Comparison of ENCODE assay signal across 8 mouse cellular contexts in genomic region chr5:142445709-142446108, GRCm38 (mm10). TPM values are rescaled to one million over a fixed set of nuclear protein-coding genes. Genes with fewer than 3 reads are reported as not detected.
DNase-seq lines count a peak whose midpoint lies in the region; ATAC-seq lines count a peak whose summit lies in the region.

No protein-coding gene starts in this region.

- no peaks in the 10 kb centered on the region for H3K27me3 ChIP-seq in neural tube, embryonic 11.5 days (ENCODE audit: control insufficient read depth, insufficient read depth, low read length)
- H3K27me3 ChIP-seq in liver, embryonic 12.5 days (replicated peaks): no peaks in the 10 kb centered on the region

- no peaks in the 10 kb centered on the region for H3K9me3 ChIP-seq in neural tube, embryonic 11.5 days (ENCODE audit: control insufficient read depth, low read length)
- no peaks in the 10 kb centered on the region for H3K9me3 ChIP-seq in liver, embryonic 12.5 days (replicated peaks)

- H3K4me2 ChIP-seq in neural tube, embryonic 11.5 days (ENCODE audit: low read depth): no peak overlapping the region
- H3K4me2 ChIP-seq in liver, embryonic 12.5 days: no peak overlapping the region

- no peak overlapping the region for H3K4me3 ChIP-seq in neural tube, embryonic 11.5 days (ENCODE audit: low read depth, low read length)
- no peak overlapping the region for H3K4me3 ChIP-seq in liver, embryonic 12.5 days

- 52% methylated on average over 8 of the region's 8 CpGs for WGBS in neural tube, embryonic 11.5 days
- WGBS in liver, embryonic 12.5 days (ENCODE audit: insufficient replicate concordance): 45% methylated on average over 8 of the region's 8 CpGs

- no peak overlapping the region for H3K9ac ChIP-seq in neural tube, embryonic 11.5 days (ENCODE audit: low read length)
- peak overlapping the region; percentile 7; the same call in 1 of the 2 replicates for H3K9ac ChIP-seq in liver, embryonic 12.5 days

- DNase-seq in embryo, embryonic 10 days (ENCODE audit: low spot score): peak; percentile 55
- DNase-seq in embryo, embryonic 10.5 days (ENCODE audit: low spot score): no peak
- no peak for DNase-seq in neural tube, embryonic 11.5 days (ENCODE audit: low spot score)
- DNase-seq in neural tube, embryonic 10.5 days (ENCODE audit: extremely low spot score, low spot score): no peak
- no peak for DNase-seq in cerebellum, adult 9-11 months
- no peak for DNase-seq in urinary bladder, adult 2 months (ENCODE audit: low spot score)
- no peak for DNase-seq in thymus, postnatal 10 days (ENCODE audit: low spot score in 2 of 2)

- ATAC-seq in neural tube, embryonic 11.5 days (ENCODE audit: insufficient read depth, low FRiP score, low TSS enrichment): no peak
- no peak for ATAC-seq in liver, embryonic 12.5 days

- no peaks in the 10 kb centered on the region; the same call in 1 of the 2 replicates for H3K36me3 ChIP-seq in neural tube, embryonic 11.5 days (ENCODE audit: control insufficient read depth, insufficient read depth, low read length)
- H3K36me3 ChIP-seq in liver, embryonic 12.5 days: peaks cover 22% of the 10 kb centered on the region

- H3K4me1 ChIP-seq in neural tube, embryonic 11.5 days (ENCODE audit: control insufficient read depth, insufficient read depth, low read length): peaks cover 20% of the 10 kb centered on the region
- H3K4me1 ChIP-seq in liver, embryonic 12.5 days: peaks cover 71% of the 10 kb centered on the region

- H3K27ac ChIP-seq in neural tube, embryonic 11.5 days (ENCODE audit: low read depth, low read length): 0 out of 2 replicates have a peak overlapping the region, but pooled peaks have one; percentile 2
- peak overlapping the region; percentile 82; the same call in 1 of the 2 replicates for H3K27ac ChIP-seq in liver, embryonic 12.5 days

RNA-seq across cellular contexts. Expression of gene Ap5z1, which starts 18.0 kb away (rescaled TPM):
- polyA plus RNA-seq in neural tube, embryonic 11.5 days (2014; fragmentation: Nextera tagmentation; extraction: Ambion mirVana): 11.7 and 12.0 TPM in 2 replicates
- polyA plus RNA-seq in liver, embryonic 12.5 days (2016; fragmentation: Nextera tagmentation; extraction: Ambion mirVana): 6.8 and 7.4 TPM in 2 replicates
- polyA plus RNA-seq in urinary bladder, adult 2 months (2012; rRNA removed): 17.1 and 18.6 TPM in 2 replicates

RNA-seq across cellular contexts. Expression of gene Foxk1, which starts 44.4 kb away (rescaled TPM):
- polyA plus RNA-seq in neural tube, embryonic 11.5 days (2014; fragmentation: Nextera tagmentation; extraction: Ambion mirVana): 3.9 and 4.7 TPM in 2 replicates
- 3.1 and 4.1 TPM in 2 replicates for polyA plus RNA-seq in liver, embryonic 12.5 days (2016; fragmentation: Nextera tagmentation; extraction: Ambion mirVana)
- 13.8 and 21.3 TPM in 2 replicates for polyA plus RNA-seq in urinary bladder, adult 2 months (2012; rRNA removed)
